In genomic region chr12:79504641-79505040, GRCm38 (mm10) we compare ENCODE assay signal across 11 mouse cellular contexts.
DNase-seq lines count a peak whose midpoint lies in the region; ATAC-seq and TF ChIP-seq lines count a peak whose summit lies in the region.
"Had no signal": no experiment of that assay in that cellular context is flagged by ENCODE, and none has a peak within 500 bp of the region (broad histone marks: within the 10 kb centered on the region; RNA-seq: fewer than 3 reads in every experiment).

No protein-coding gene starts in this region.

- no peak overlapping the region for H3K9ac ChIP-seq in midbrain, embryonic 11.5 days (ENCODE audit: low read length)
- no peak overlapping the region for H3K9ac ChIP-seq in midbrain, embryonic 16.5 days (ENCODE audit: low read depth, low read length)
- H3K9ac ChIP-seq in forebrain, embryonic 16.5 days (replicated peaks; ENCODE audit: low read depth, low read length): no peak overlapping the region
- H3K9ac ChIP-seq in limb, embryonic 12.5 days (replicated peaks): no peak overlapping the region
- no peak overlapping the region for H3K9ac ChIP-seq in stomach, postnatal 0 days (ENCODE audit: low read length)
- H3K9ac ChIP-seq: heart, embryonic 15.5 days had no signal

- H3K36me3 ChIP-seq in midbrain, embryonic 11.5 days (ENCODE audit: control insufficient read depth, insufficient read depth, low read length): no peaks in the 10 kb centered on the region
- no peaks in the 10 kb centered on the region for H3K36me3 ChIP-seq in midbrain, embryonic 16.5 days (ENCODE audit: control insufficient read depth, insufficient read depth, low read length)
- no peaks in the 10 kb centered on the region for H3K36me3 ChIP-seq in forebrain, embryonic 16.5 days (ENCODE audit: control insufficient read depth, insufficient read depth)
- no peaks in the 10 kb centered on the region for H3K36me3 ChIP-seq in limb, embryonic 12.5 days
- no peaks in the 10 kb centered on the region for H3K36me3 ChIP-seq in stomach, postnatal 0 days (ENCODE audit: control insufficient read depth, insufficient read depth, low read length)
- H3K36me3 ChIP-seq: heart, embryonic 15.5 days had no signal

- TF ChIP-seq CTCF in stomach, postnatal 0 days (IDR thresholded peaks at IDR 0.05; ENCODE audit: low read depth): no peak

- TF ChIP-seq EP300 in stomach, postnatal 0 days (optimal IDR thresholded peaks at IDR 0.05): no peak

- H3K4me1 ChIP-seq in midbrain, embryonic 11.5 days (ENCODE audit: control insufficient read depth, insufficient read depth, low read length): peaks cover 21% of the 10 kb centered on the region; the same call in 1 of the 2 replicates
- H3K4me1 ChIP-seq in midbrain, embryonic 16.5 days (ENCODE audit: control insufficient read depth, insufficient read depth, low read length): peaks cover 4% of the 10 kb centered on the region; the same call in 1 of the 2 replicates
- H3K4me1 ChIP-seq in forebrain, embryonic 16.5 days (replicated peaks; ENCODE audit: control insufficient read depth, insufficient read depth, low read length): peaks cover 21% of the 10 kb centered on the region
- H3K4me1 ChIP-seq in limb, embryonic 12.5 days (replicated peaks): peaks cover 39% of the 10 kb centered on the region
- H3K4me1 ChIP-seq in stomach, postnatal 0 days (replicated peaks; ENCODE audit: control insufficient read depth, insufficient read depth): peaks cover 20% of the 10 kb centered on the region

- 46% methylated on average over 1 of the region's 1 CpGs for WGBS in midbrain, embryonic 11.5 days
- WGBS in midbrain, embryonic 16.5 days: 46% methylated on average over 1 of the region's 1 CpGs
- WGBS in forebrain, embryonic 16.5 days: 18% methylated on average over 1 of the region's 1 CpGs
- WGBS in limb, embryonic 12.5 days: 73% methylated on average over 1 of the region's 1 CpGs
- WGBS in stomach, postnatal 0 days: 93% methylated on average over 1 of the region's 1 CpGs

- H3K4me3 ChIP-seq in midbrain, embryonic 11.5 days (ENCODE audit: low read depth, low read length): no peak overlapping the region
- no peak overlapping the region for H3K4me3 ChIP-seq in midbrain, embryonic 16.5 days (ENCODE audit: low read depth, low read length)
- no peak overlapping the region for H3K4me3 ChIP-seq in forebrain, embryonic 16.5 days (replicated peaks; ENCODE audit: low read length)
- H3K4me3 ChIP-seq in limb, embryonic 12.5 days (replicated peaks): no peak overlapping the region
- H3K4me3 ChIP-seq in stomach, postnatal 0 days (ENCODE audit: low read depth, low read length): no peak overlapping the region
- H3K4me3 ChIP-seq: heart, embryonic 15.5 days had no signal

- H3K9me3 ChIP-seq in midbrain, embryonic 11.5 days (ENCODE audit: control insufficient read depth, low read length): no peaks in the 10 kb centered on the region; the same call in 1 of the 2 replicates
- no peaks in the 10 kb centered on the region for H3K9me3 ChIP-seq in midbrain, embryonic 16.5 days (replicated peaks; ENCODE audit: control insufficient read depth, low read length, poor library complexity, severe bottlenecking)
- H3K9me3 ChIP-seq in forebrain, embryonic 16.5 days (ENCODE audit: control insufficient read depth, low read length): no peaks in the 10 kb centered on the region
- no peaks in the 10 kb centered on the region for H3K9me3 ChIP-seq in limb, embryonic 12.5 days
- no peaks in the 10 kb centered on the region for H3K9me3 ChIP-seq in stomach, postnatal 0 days (ENCODE audit: control insufficient read depth, low read length)
- H3K9me3 ChIP-seq: heart, embryonic 15.5 days had no signal

- peak; percentile 19; the same call in 1 of the 2 replicates for ATAC-seq in midbrain, embryonic 11.5 days (ENCODE audit: low FRiP score)
- ATAC-seq in midbrain, embryonic 16.5 days: no peak
- ATAC-seq in forebrain, embryonic 16.5 days: peak; percentile 13; the same call in 1 of the 2 replicates
- no peak for ATAC-seq in limb, embryonic 12.5 days (ENCODE audit: insufficient number of reproducible peaks, insufficient read depth, low FRiP score, low TSS enrichment, low read depth)
- ATAC-seq in stomach, postnatal 0 days (ENCODE audit: low FRiP score, low TSS enrichment): no peak

- no peak for DNase-seq in midbrain, embryonic 11.5 days (ENCODE audit: low spot score, missing footprints)
- no peak for DNase-seq in stomach, postnatal 0 days (ENCODE audit: low spot score)
- no peak for DNase-seq in cerebellum, adult 9-11 months
- DNase-seq in layer of hippocampus, postnatal 10 days (ENCODE audit: low spot score in 2 of 2): no peak
- DNase-seq: adrenal gland, postnatal 10 days; cerebellum, postnatal 25 days had no signal

- H3K27ac ChIP-seq in midbrain, embryonic 11.5 days (ENCODE audit: low read depth, low read length): peak overlapping the region; percentile 52
- no peak overlapping the region; the same call in 1 of the 2 replicates for H3K27ac ChIP-seq in midbrain, embryonic 16.5 days (ENCODE audit: low read length)
- peak overlapping the region; percentile 48; the same call in 1 of the 2 replicates for H3K27ac ChIP-seq in forebrain, embryonic 16.5 days (ENCODE audit: low read length)
- peak overlapping the region; percentile 54 for H3K27ac ChIP-seq in limb, embryonic 12.5 days
- peak overlapping the region; percentile 72; the same call in 1 of the 2 replicates for H3K27ac ChIP-seq in stomach, postnatal 0 days (replicated peaks)

- H3K4me2 ChIP-seq in midbrain, embryonic 11.5 days: no peak overlapping the region
- no peak overlapping the region for H3K4me2 ChIP-seq in midbrain, embryonic 16.5 days (ENCODE audit: low read length)
- H3K4me2 ChIP-seq in forebrain, embryonic 16.5 days (ENCODE audit: low read length): no peak overlapping the region
- no peak overlapping the region for H3K4me2 ChIP-seq in limb, embryonic 12.5 days
- no peak overlapping the region for H3K4me2 ChIP-seq in stomach, postnatal 0 days (replicated peaks; ENCODE audit: low read depth)
- H3K4me2 ChIP-seq: heart, embryonic 15.5 days; liver, embryonic 11.5 days had no signal

- no peaks in the 10 kb centered on the region for H3K27me3 ChIP-seq in midbrain, embryonic 11.5 days (ENCODE audit: control insufficient read depth, insufficient read depth, low read length)
- H3K27me3 ChIP-seq in midbrain, embryonic 16.5 days (ENCODE audit: control insufficient read depth, insufficient read depth, low read depth, low read length): no peaks in the 10 kb centered on the region
- no peaks in the 10 kb centered on the region for H3K27me3 ChIP-seq in forebrain, embryonic 16.5 days (replicated peaks; ENCODE audit: control insufficient read depth, insufficient read depth, low read length)
- no peaks in the 10 kb centered on the region for H3K27me3 ChIP-seq in limb, embryonic 12.5 days
- H3K27me3 ChIP-seq in stomach, postnatal 0 days (ENCODE audit: control insufficient read depth, insufficient read depth, low read length): no peaks in the 10 kb centered on the region
- H3K27me3 ChIP-seq: heart, embryonic 15.5 days had no signal

Comparison
In these comparisons a context has a peak if more than half of its experiments do, and no peak if none do; other contexts are left out.
1. ATAC-seq: peak in midbrain, embryonic 11.5 days (single experiment) and forebrain, embryonic 16.5 days (single experiment); none in midbrain, embryonic 16.5 days (single experiment), limb, embryonic 12.5 days (single experiment) and stomach, postnatal 0 days (single experiment).